Mouse (Mus musculus) megakaryocyte-erythroid progenitor cell, adult 5-6 weeks (primary cell): Measurements from ENCODE around the gene Rab3gap1. TPM values are rescaled to one million over a fixed set of nuclear protein-coding genes. Genes with fewer than 3 reads are reported as not detected.

Experiments
- ATAC-seq: replicated peaks from 2 replicates; pipeline ENCODE4 v1.8.0; 2016; ENCODE audit warnings: mild to moderate bottlenecking, inconsistent platforms; ENCODE audit not compliant: severe bottlenecking, poor library complexity, low FRiP score, low TSS enrichment
- total RNA-seq, 2 experiments: library from RNA; stranded (forward) in 1 of 2; stranded (reverse) in 1 of 2; fragments of 200-1000, 215-1000 nt in 1 of 2; fragments of >200 nt in 1 of 2; fragmentation: Nextera tagmentation in 1 of 2; gene quantifications; 2 replicates each; pipeline ENCODE4 v1.2.3; 2014 to 2017

The Rab3gap1 gene
- total RNA-seq, 2 experiments from 2014 or later = 24.0 to 40.7 TPM

- no peak for ATAC-seq
Measured at GRCm38 (mm10) chr1:127975676-127976075, 107.1 kb downstream of the Rab3gap1 start.

- no peak for ATAC-seq
Measured at GRCm38 (mm10) chr1:127976106-127976505, 107.5 kb downstream of the Rab3gap1 start.

GRCm38 (mm10) chr1:127978125-127978524, 109.6 kb downstream of the Rab3gap1 start:
- no peak for ATAC-seq

- ATAC-seq = no peak
Measured at GRCm38 (mm10) chr1:127980911-127981559, 112.5 kb downstream of the Rab3gap1 start.

- ATAC-seq = no peak
Measured at GRCm38 (mm10) chr1:127982268-127982667, 113.7 kb downstream of the Rab3gap1 start.

GRCm38 (mm10) chr1:127983274-127983993, 114.9 kb downstream of the Rab3gap1 start:
- ATAC-seq = no peak

GRCm38 (mm10) chr1:127985391-127985790, 116.8 kb downstream of the Rab3gap1 start:
- no peak for ATAC-seq

- ATAC-seq = no peak
Measured at GRCm38 (mm10) chr1:127988246-127988645, 119.7 kb downstream of the Rab3gap1 start.

- ATAC-seq = no peak
Measured at GRCm38 (mm10) chr1:127989387-127989786, 120.8 kb downstream of the Rab3gap1 start.

- peak; percentile 55 for ATAC-seq
Measured at GRCm38 (mm10) chr1:127989876-127990731, 121.5 kb downstream of the Rab3gap1 start.

Other genes with a start within 250 kb of the Rab3gap1 start
- gene Tmem163, start 189.2 kb upstream of the Rab3gap1 start, total RNA-seq (2014; fragmentation: Nextera tagmentation) = not detected in 2 replicates
- gene Tmem163, start 189.2 kb upstream of the Rab3gap1 start, total RNA-seq (2017) = 0.14 TPM in 1 of 2 replicates, not detected in the other
- gene Acmsd, start 139.4 kb upstream of the Rab3gap1 start, total RNA-seq (2014; fragmentation: Nextera tagmentation) = 5.9 and 14.7 TPM in 2 replicates
- gene Acmsd, start 139.4 kb upstream of the Rab3gap1 start, total RNA-seq (2017) = 11.5 and 14.7 TPM in 2 replicates
- gene Ccnt2, start 94.6 kb upstream of the Rab3gap1 start, total RNA-seq (2014; fragmentation: Nextera tagmentation) = 68.8 and 93.0 TPM in 2 replicates
- gene Ccnt2, start 94.6 kb upstream of the Rab3gap1 start, total RNA-seq (2017) = 36.9 and 68.9 TPM in 2 replicates
- 0.24 TPM in 1 of 2 replicates, not detected in the other for gene Map3k19, start 13.7 kb upstream of the Rab3gap1 start, total RNA-seq (2014; fragmentation: Nextera tagmentation)
- gene Map3k19, start 13.7 kb upstream of the Rab3gap1 start, total RNA-seq (2017) = not detected in 2 replicates
- gene Zranb3, start 234.3 kb downstream of the Rab3gap1 start, total RNA-seq (2014; fragmentation: Nextera tagmentation) = 11.2 and 23.1 TPM in 2 replicates
- gene Zranb3, start 234.3 kb downstream of the Rab3gap1 start, total RNA-seq (2017) = 16.2 and 16.5 TPM in 2 replicates
- 183 and 186 TPM in 2 replicates for gene R3hdm1, start 234.5 kb downstream of the Rab3gap1 start, total RNA-seq (2014; fragmentation: Nextera tagmentation)
- 71.9 and 89.3 TPM in 2 replicates for gene R3hdm1, start 234.5 kb downstream of the Rab3gap1 start, total RNA-seq (2017)